Mouse (Mus musculus): ENCODE results near the gene Calm5. TPM values are rescaled to one million over a fixed set of nuclear protein-coding genes. Genes with fewer than 3 reads are reported as not detected.

Calm5 gene
- polyA plus RNA-seq, 1 experiment: not detected

GRCm38 (mm10) chr13:3856252-3856651, 2.3 kb downstream of the Calm5 start:
- 82% methylated on average over 1 of the region's 1 CpGs for WGBS
- TF ChIP-seq POLR2A (IDR thresholded peaks at IDR 0.05; ENCODE audit: borderline replicate concordance, control insufficient read depth, low read depth, low read length) (no peak), CTCF (IDR thresholded peaks at IDR 0.05; ENCODE audit: control insufficient read depth, insufficient read depth, low read length) (no peak)
- Histone ChIP-seq H3K27ac (ENCODE audit: control insufficient read depth, insufficient read depth, low read depth, low read length, poor library complexity) (no peak overlapping the region), H3K4me1 (ENCODE audit: control insufficient read depth, insufficient read depth, low read length) (no peaks in the 10 kb centered on the region; the same call in 1 of the 2 replicates), H3K4me3 (replicated peaks; ENCODE audit: control insufficient read depth, low read depth, low read length) (no peak overlapping the region)

GRCm38 (mm10) chr13:3861251-3861650, 7.3 kb downstream of the Calm5 start:
- no peak overlapping the region for H3K4me3 ChIP-seq (replicated peaks; ENCODE audit: control insufficient read depth, low read depth, low read length)
- WGBS: 69% methylated on average over 8 of the region's 8 CpGs
- no peak for TF ChIP-seq POLR2A (IDR thresholded peaks at IDR 0.05; ENCODE audit: borderline replicate concordance, control insufficient read depth, low read depth, low read length)
- no peak for TF ChIP-seq CTCF (IDR thresholded peaks at IDR 0.05; ENCODE audit: control insufficient read depth, insufficient read depth, low read length)
- H3K4me1 ChIP-seq (ENCODE audit: control insufficient read depth, insufficient read depth, low read length): peaks cover 10% of the 10 kb centered on the region
- peak overlapping the region; percentile 26 for H3K27ac ChIP-seq (ENCODE audit: control insufficient read depth, insufficient read depth, low read depth, low read length, poor library complexity)

- Histone ChIP-seq H3K4me3 (replicated peaks; ENCODE audit: control insufficient read depth, low read depth, low read length) (no peak overlapping the region), H3K4me1 (ENCODE audit: control insufficient read depth, insufficient read depth, low read length) (peaks cover 10% of the 10 kb centered on the region), H3K27ac (ENCODE audit: control insufficient read depth, insufficient read depth, low read depth, low read length, poor library complexity) (peak overlapping the region; percentile 49; the same call in 1 of the 2 replicates)
- TF ChIP-seq CTCF (IDR thresholded peaks at IDR 0.05; ENCODE audit: control insufficient read depth, insufficient read depth, low read length) (no peak), POLR2A (IDR thresholded peaks at IDR 0.05; ENCODE audit: borderline replicate concordance, control insufficient read depth, low read depth, low read length) (no peak)
- 83% methylated on average over 3 of the region's 3 CpGs for WGBS
These were observed 8.4 kb downstream of the Calm5 start for GRCm38 (mm10) chr13:3862325-3862724.

GRCm38 (mm10) chr13:3862922-3863580, 9.1 kb downstream of the Calm5 start:
- Histone ChIP-seq H3K4me3 (replicated peaks; ENCODE audit: control insufficient read depth, low read depth, low read length) (no peak overlapping the region), H3K4me1 (ENCODE audit: control insufficient read depth, insufficient read depth, low read length) (peaks cover 10% of the 10 kb centered on the region), H3K27ac (ENCODE audit: control insufficient read depth, insufficient read depth, low read depth, low read length, poor library complexity) (0 out of 2 replicates have a peak overlapping the region, but pooled peaks have one; percentile 28)
- 75% methylated on average over 10 of the region's 10 CpGs for WGBS
- TF ChIP-seq POLR2A (IDR thresholded peaks at IDR 0.05; ENCODE audit: borderline replicate concordance, control insufficient read depth, low read depth, low read length): no peak
- no peak for TF ChIP-seq CTCF (IDR thresholded peaks at IDR 0.05; ENCODE audit: control insufficient read depth, insufficient read depth, low read length)

- no peak overlapping the region for H3K4me3 ChIP-seq (replicated peaks; ENCODE audit: control insufficient read depth, low read depth, low read length)
- TF ChIP-seq CTCF (IDR thresholded peaks at IDR 0.05; ENCODE audit: control insufficient read depth, insufficient read depth, low read length): no peak
- no peak for TF ChIP-seq POLR2A (IDR thresholded peaks at IDR 0.05; ENCODE audit: borderline replicate concordance, control insufficient read depth, low read depth, low read length)
- H3K4me1 ChIP-seq (ENCODE audit: control insufficient read depth, insufficient read depth, low read length): peaks cover 12% of the 10 kb centered on the region
- peak overlapping the region; percentile 80 for H3K27ac ChIP-seq (ENCODE audit: control insufficient read depth, insufficient read depth, low read depth, low read length, poor library complexity)
- WGBS: 57% methylated on average over 14 of the region's 14 CpGs
These were observed 11.8 kb downstream of the Calm5 start for GRCm38 (mm10) chr13:3865648-3866354.

GRCm38 (mm10) chr13:3866355-3867052, 12.5 kb downstream of the Calm5 start:
- WGBS: 53% methylated on average over 8 of the region's 8 CpGs
- TF ChIP-seq CTCF (IDR thresholded peaks at IDR 0.05; ENCODE audit: control insufficient read depth, insufficient read depth, low read length) (no peak), POLR2A (IDR thresholded peaks at IDR 0.05; ENCODE audit: borderline replicate concordance, control insufficient read depth, low read depth, low read length) (no peak)
- H3K4me3 ChIP-seq (replicated peaks; ENCODE audit: control insufficient read depth, low read depth, low read length): no peak overlapping the region

GRCm38 (mm10) chr13:3867158-3867557, 13.2 kb downstream of the Calm5 start:
- TF ChIP-seq CTCF (IDR thresholded peaks at IDR 0.05; ENCODE audit: control insufficient read depth, insufficient read depth, low read length) (no peak), POLR2A (IDR thresholded peaks at IDR 0.05; ENCODE audit: borderline replicate concordance, control insufficient read depth, low read depth, low read length) (no peak)
- WGBS: 59% methylated on average over 6 of the region's 6 CpGs
- Histone ChIP-seq H3K4me3 (replicated peaks; ENCODE audit: control insufficient read depth, low read depth, low read length) (no peak overlapping the region), H3K4me1 (ENCODE audit: control insufficient read depth, insufficient read depth, low read length) (peaks cover 10% of the 10 kb centered on the region), H3K27ac (ENCODE audit: control insufficient read depth, insufficient read depth, low read depth, low read length, poor library complexity) (no peak overlapping the region)

More at GRCm38 (mm10) chr13:3866355-3867052, 12.5 kb downstream of the Calm5 start:
- peak overlapping the region; percentile 80 for H3K27ac ChIP-seq (ENCODE audit: control insufficient read depth, insufficient read depth, low read depth, low read length, poor library complexity)
- peaks cover 11% of the 10 kb centered on the region for H3K4me1 ChIP-seq (ENCODE audit: control insufficient read depth, insufficient read depth, low read length)

GRCm38 (mm10) chr13:3869901-3870300, 15.9 kb downstream of the Calm5 start:
- H3K27ac ChIP-seq (ENCODE audit: control insufficient read depth, insufficient read depth, low read depth, low read length, poor library complexity): no peak overlapping the region
- H3K4me3 ChIP-seq (replicated peaks; ENCODE audit: control insufficient read depth, low read depth, low read length): no peak overlapping the region
- H3K4me1 ChIP-seq (ENCODE audit: control insufficient read depth, insufficient read depth, low read length): peaks cover 5% of the 10 kb centered on the region
- TF ChIP-seq POLR2A (IDR thresholded peaks at IDR 0.05; ENCODE audit: borderline replicate concordance, control insufficient read depth, low read depth, low read length): no peak
- TF ChIP-seq CTCF (IDR thresholded peaks at IDR 0.05; ENCODE audit: control insufficient read depth, insufficient read depth, low read length): no peak

All from bone marrow, adult 2 months (tissue).